In the genomic region with DNA sequence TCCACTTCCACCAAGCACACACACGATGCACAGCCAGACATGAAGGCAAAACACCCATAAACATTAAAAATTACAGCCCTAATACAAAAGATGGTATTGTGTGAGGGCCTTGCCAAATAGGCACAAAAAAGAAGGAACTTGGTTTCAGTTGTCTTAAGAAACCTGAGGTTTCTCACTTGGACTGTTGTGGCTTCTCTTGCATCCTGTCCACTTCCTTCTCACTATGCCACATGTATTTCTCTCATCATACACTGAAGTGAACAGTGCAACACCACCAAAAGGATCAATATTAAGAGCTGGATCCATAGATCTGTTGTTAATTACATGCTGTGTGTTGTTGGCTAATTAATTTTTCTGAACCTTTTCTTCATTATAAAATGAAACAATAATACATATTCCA, we compare ENCODE assay signal across 31 mouse cellular contexts. TPM values are rescaled to one million over a fixed set of nuclear protein-coding genes. Genes with fewer than 3 reads are reported as not detected.
DNase-seq lines count a peak whose midpoint lies in the region; ATAC-seq and TF ChIP-seq lines count a peak whose summit lies in the region.
"Had no signal": no experiment of that assay in that cellular context is flagged by ENCODE, and none has a peak within 500 bp of the region (broad histone marks: within the 10 kb centered on the region; RNA-seq: fewer than 3 reads in every experiment).

No protein-coding gene starts in this region.

- H3K4me2 ChIP-seq in liver, postnatal 0 days (ENCODE audit: low read depth, low read length), result peak overlapping the region; percentile 8; the same call in 1 of the 2 replicates
- H3K4me2 ChIP-seq: embryonic facial prominence, embryonic 13.5 days; forebrain, embryonic 12.5 days; kidney, embryonic 15.5 days; liver, embryonic 15.5 days had no signal

- H3K9ac ChIP-seq in liver, postnatal 0 days (replicated peaks), result no peak overlapping the region
- H3K9ac ChIP-seq: embryonic facial prominence, embryonic 13.5 days; forebrain, embryonic 12.5 days; kidney, embryonic 15.5 days; liver, embryonic 15.5 days had no signal

- no peaks in the 10 kb centered on the region for H3K9me3 ChIP-seq in liver, postnatal 0 days (ENCODE audit: low read length)
- H3K9me3 ChIP-seq: embryonic facial prominence, embryonic 13.5 days; forebrain, embryonic 12.5 days; kidney, embryonic 15.5 days; liver, embryonic 15.5 days; midbrain, embryonic 10.5 days had no signal

- TF ChIP-seq CTCF in liver, postnatal 0 days (IDR thresholded peaks at IDR 0.05; ENCODE audit: low read depth), result no peak

- 0 out of 2 replicates have a peak overlapping the region, but pooled peaks have one; percentile 20 for H3K27ac ChIP-seq in liver, postnatal 0 days (ENCODE audit: low read depth)
- H3K27ac ChIP-seq: embryonic facial prominence, embryonic 13.5 days; forebrain, embryonic 12.5 days; hindbrain, postnatal 0 days; kidney, embryonic 15.5 days; midbrain, embryonic 10.5 days had no signal

- ATAC-seq in liver, postnatal 0 days, result peak; percentile 33; the same call in 1 of the 2 replicates
- peak; percentile 64 for ATAC-seq in monocyte, adult 5-6 weeks (replicated peaks; ENCODE audit: insufficient number of reproducible peaks, low FRiP score, low TSS enrichment, poor library complexity, severe bottlenecking)
- no peak for ATAC-seq in frontal cortex, adult (ENCODE audit: low TSS enrichment)
- ATAC-seq: hindbrain, postnatal 0 days had no signal

- no peaks in the 10 kb centered on the region for H3K27me3 ChIP-seq in liver, postnatal 0 days (ENCODE audit: insufficient read depth, low read length)
- H3K27me3 ChIP-seq: embryonic facial prominence, embryonic 13.5 days; forebrain, embryonic 12.5 days; kidney, embryonic 15.5 days; liver, embryonic 15.5 days had no signal

- H3K36me3 ChIP-seq in liver, postnatal 0 days (replicated peaks; ENCODE audit: insufficient read depth, low read length), result peaks cover 16% of the 10 kb centered on the region

- no peak for TF ChIP-seq EP300 in liver, postnatal 0 days (IDR thresholded peaks at IDR 0.05; ENCODE audit: low read depth)

- 44% methylated on average over 1 of the region's 1 CpGs for WGBS in liver, postnatal 0 days (ENCODE audit: insufficient replicate concordance)

- no peak overlapping the region for H3K4me3 ChIP-seq in liver, postnatal 0 days (ENCODE audit: low read depth, low read length)
- H3K4me3 ChIP-seq: embryonic facial prominence, embryonic 13.5 days; erythroblast, embryonic 14.5 days; forebrain, embryonic 12.5 days; kidney, embryonic 15.5 days; liver, embryonic 15.5 days; midbrain, embryonic 10.5 days had no signal

- peaks cover 12% of the 10 kb centered on the region for H3K4me1 ChIP-seq in liver, postnatal 0 days (ENCODE audit: insufficient read depth)
- H3K4me1 ChIP-seq: embryonic facial prominence, embryonic 13.5 days; forebrain, embryonic 12.5 days; kidney, embryonic 15.5 days; midbrain, embryonic 10.5 days had no signal

- no peak for DNase-seq in liver, postnatal 0 days
- DNase-seq in liver, result no peak
- peak; percentile 51 for DNase-seq in MEL-GATA-1-ER (ENCODE audit: extremely low read depth, low read depth)
- DNase-seq in c-Kit-positive CD71-negative TER-119-negative erythroid progenitor cells, embryonic 14.5 days (ENCODE audit: low read depth), result peak; percentile 24
- DNase-seq in frontal cortex, postnatal 14 days (ENCODE audit: low spot score in 2 of 2), result no peak
- DNase-seq in retina, postnatal 1 day, result no peak
- DNase-seq: adrenal gland, postnatal 25 days; cerebellum, adult 11 months; cerebellum, adult 9-11 months; kidney, adult 11 months; kidney, postnatal 36 days; thymus, postnatal 14 days had no signal

RNA-seq across cellular contexts. Expression of gene Gm5901, which starts 1.9 kb away (rescaled TPM):
- polyA plus RNA-seq in liver, postnatal 0 days (2015; fragmentation: Nextera tagmentation; extraction: Ambion mirVana), result not detected in 2 replicates
- total RNA-seq in monocyte, adult 5-6 weeks (2017), result not detected in 3 replicates
- total RNA-seq: adrenal gland, postnatal 25 days; gastrocnemius, adult 8-10 months; hindbrain, postnatal 0 days; left cerebral cortex, adult 18-20 months; left cerebral cortex, postnatal 36 days had no signal
- polyA plus RNA-seq: embryonic facial prominence, embryonic 13.5 days; erythroblast, embryonic 14.5 days; forebrain, embryonic 12.5 days; heart, embryonic 14.5 days; hindbrain, embryonic 11.5 days; hindbrain, postnatal 0 days; kidney, embryonic 15.5 days; limb, embryonic 14.5 days; liver, embryonic 15.5 days; midbrain, embryonic 10.5 days; neural tube, embryonic 11.5 days; spleen, adult 2 months; stomach, embryonic 14.5 days had no signal

RNA-seq across cellular contexts. Expression of gene Olfr692, which starts 4.9 kb away (rescaled TPM):
- polyA plus RNA-seq in liver, postnatal 0 days (2015; fragmentation: Nextera tagmentation; extraction: Ambion mirVana), result not detected in 2 replicates
- total RNA-seq in monocyte, adult 5-6 weeks (2017), result not detected in 3 replicates
- total RNA-seq: adrenal gland, postnatal 25 days; gastrocnemius, adult 8-10 months; hindbrain, postnatal 0 days; left cerebral cortex, adult 18-20 months; left cerebral cortex, postnatal 36 days had no signal
- polyA plus RNA-seq: embryonic facial prominence, embryonic 13.5 days; erythroblast, embryonic 14.5 days; forebrain, embryonic 12.5 days; gonadal fat pad, adult 2 months; heart, embryonic 14.5 days; hindbrain, embryonic 11.5 days; hindbrain, postnatal 0 days; kidney, embryonic 15.5 days; limb, embryonic 14.5 days; liver, embryonic 15.5 days; midbrain, embryonic 10.5 days; neural tube, embryonic 11.5 days; spleen, adult 2 months; stomach, embryonic 14.5 days had no signal

RNA-seq across cellular contexts. Expression of gene Fam160a2, which starts 26.9 kb away (rescaled TPM):
- 10.3 and 11.1 TPM in 2 replicates for polyA plus RNA-seq in liver, postnatal 0 days (2015; fragmentation: Nextera tagmentation; extraction: Ambion mirVana)
- 11.8 to 20.1 TPM (median 19.5 TPM) in 3 replicates for total RNA-seq in monocyte, adult 5-6 weeks (2017)

RNA-seq across cellular contexts. Expression of gene Olfr691, which starts 30.8 kb away (rescaled TPM):
- not detected in 2 replicates for polyA plus RNA-seq in liver, postnatal 0 days (2015; fragmentation: Nextera tagmentation; extraction: Ambion mirVana)
- total RNA-seq in monocyte, adult 5-6 weeks (2017), result not detected in 3 replicates
- total RNA-seq: adrenal gland, postnatal 25 days; gastrocnemius, adult 8-10 months had no signal
- polyA plus RNA-seq: erythroblast, embryonic 14.5 days; forebrain, embryonic 12.5 days; gonadal fat pad, adult 2 months; heart, embryonic 14.5 days; kidney, embryonic 15.5 days; liver, embryonic 15.5 days; midbrain, embryonic 10.5 days; neural tube, embryonic 11.5 days; spleen, adult 2 months; stomach, embryonic 14.5 days had no signal

RNA-seq across cellular contexts. Expression of gene Cnga4, which starts 31.5 kb away (rescaled TPM):
- polyA plus RNA-seq in liver, postnatal 0 days (2015; fragmentation: Nextera tagmentation; extraction: Ambion mirVana), result not detected in 2 replicates
- total RNA-seq in monocyte, adult 5-6 weeks (2017), result not detected in 3 replicates
- total RNA-seq: adrenal gland, postnatal 25 days; gastrocnemius, adult 8-10 months had no signal
- polyA plus RNA-seq: embryonic facial prominence, embryonic 13.5 days; erythroblast, embryonic 14.5 days; heart, embryonic 14.5 days; liver, embryonic 15.5 days; midbrain, embryonic 10.5 days; neural tube, embryonic 11.5 days; spleen, adult 2 months; stomach, embryonic 14.5 days had no signal

Comparison
In these comparisons a context has a peak if more than half of its experiments do, and no peak if none do; other contexts are left out.
1. DNase-seq: peak in MEL-GATA-1-ER (single experiment) and c-Kit-positive CD71-negative TER-119-negative erythroid progenitor cells, embryonic 14.5 days (single experiment); none in liver, postnatal 0 days (single experiment), liver (single experiment), frontal cortex, postnatal 14 days (0 of 2) and retina, postnatal 1 day (single experiment).